Mouse (Mus musculus): ENCODE data around the gene Mfn1.

DNA sequence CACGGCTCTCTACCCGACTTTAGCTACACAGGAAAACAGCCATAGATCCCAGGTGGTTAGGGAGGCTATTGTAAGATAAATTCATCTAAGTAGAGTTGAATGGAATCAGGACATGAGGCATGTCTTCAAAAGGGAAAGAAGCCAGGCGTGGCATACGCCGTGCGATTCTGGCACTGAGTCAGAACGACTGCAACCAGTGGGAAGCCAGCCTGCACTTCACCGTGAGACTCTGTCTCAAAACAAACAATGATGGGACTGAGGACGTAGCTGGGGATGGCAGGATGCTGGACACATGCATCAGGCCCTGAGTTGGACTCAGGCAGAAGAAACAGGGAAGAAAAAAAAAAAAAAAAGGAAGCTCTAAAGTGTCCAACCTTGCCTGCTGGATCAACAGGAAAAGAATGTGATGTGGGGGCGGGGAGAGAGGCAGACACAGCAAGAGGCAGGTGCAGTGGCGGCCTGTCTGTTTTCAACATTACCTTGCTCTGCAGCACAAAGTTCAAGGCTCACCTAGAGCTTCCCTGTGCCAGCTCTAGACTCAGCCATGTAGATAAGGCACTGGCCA is 82.4 kb downstream of the Mfn1 start:
- no peak for TF ChIP-seq BHLHE40 (IDR thresholded peaks at IDR 0.05; ENCODE audit: low read depth, low read length)
- TF ChIP-seq JUND (conservative IDR thresholded peaks at IDR 0.05; ENCODE audit: low read depth, low read length): no peak

Measured in CH12.LX (cell line).